Mouse (Mus musculus) layer of hippocampus, adult 8-10 months (tissue): Measurements from ENCODE around the gene Pde3a. TPM values are rescaled to one million over a fixed set of nuclear protein-coding genes. Genes with fewer than 3 reads are reported as not detected.

Source experiments
- DNase-seq, 2 experiments: peaks; one replicate each; pipeline ENCODE4 v3.0.0; 2022; ENCODE audit warnings: low spot score in 2 of 2
- total RNA-seq, 4 experiments: library from RNA; stranded (reverse); gene quantifications; 2 replicates each; pipeline ENCODE4 v1.2.4; 2022

Gene Pde3a
- total RNA-seq: 1 to 10 TPM; 1.8 to 3.1 (median 2.3) TPM

GRCm38 (mm10) chr6:141248691-141249584, at the start of gene Pde3a:
Gene Pde3a (plus strand): TSS chr6:141249269.
- no peak for DNase-seq

GRCm38 (mm10) chr6:141200173-141200615, 48.9 kb upstream of the Pde3a start:
- DNase-seq: no peak

- DNase-seq: no peak
Measured at GRCm38 (mm10) chr6:141207531-141207930, 41.5 kb upstream of the Pde3a start.

- no peak for DNase-seq
Measured at GRCm38 (mm10) chr6:141208283-141208872, 40.7 kb upstream of the Pde3a start.

- no peak for DNase-seq
Measured at GRCm38 (mm10) chr6:141210021-141210420, 39.0 kb upstream of the Pde3a start.

GRCm38 (mm10) chr6:141221081-141221480, 28.0 kb upstream of the Pde3a start:
- DNase-seq: no peak

- no peak for DNase-seq
Measured at GRCm38 (mm10) chr6:141226851-141227657, 22.0 kb upstream of the Pde3a start.

- no peak for DNase-seq
Measured at GRCm38 (mm10) chr6:141227658-141228005, 21.4 kb upstream of the Pde3a start.

GRCm38 (mm10) chr6:141232756-141233382, 16.2 kb upstream of the Pde3a start:
- DNase-seq: no peak

GRCm38 (mm10) chr6:141241809-141242208, 7.3 kb upstream of the Pde3a start:
- no peak for DNase-seq

GRCm38 (mm10) chr6:141245089-141245488, 4.0 kb upstream of the Pde3a start:
- no peak for DNase-seq

- DNase-seq: no peak
Measured at GRCm38 (mm10) chr6:141246391-141246790, 2.7 kb upstream of the Pde3a start.

- DNase-seq: no peak
Measured at GRCm38 (mm10) chr6:141248081-141248480, 988 bp upstream of the Pde3a start.

- DNase-seq: peak in 1 of 2 experiments; percentile 19
Measured at GRCm38 (mm10) chr6:141249585-141250295, 671 bp downstream of the Pde3a start.

GRCm38 (mm10) chr6:141250296-141250629, 1.2 kb downstream of the Pde3a start:
- no peak for DNase-seq

- no peak for DNase-seq
Measured at GRCm38 (mm10) chr6:141250984-141251383, 1.9 kb downstream of the Pde3a start.

GRCm38 (mm10) chr6:141252520-141252919, 3.5 kb downstream of the Pde3a start:
- no peak for DNase-seq

- DNase-seq: no peak
Measured at GRCm38 (mm10) chr6:141254956-141255355, 5.9 kb downstream of the Pde3a start.

GRCm38 (mm10) chr6:141256896-141257295, 7.8 kb downstream of the Pde3a start:
- no peak for DNase-seq

- no peak for DNase-seq
Measured at GRCm38 (mm10) chr6:141257434-141258202, 8.5 kb downstream of the Pde3a start.
